Mouse (Mus musculus) limb, embryonic 14.5 days (tissue): ENCODE measurements around the gene Sde2. TPM values are rescaled to one million over a fixed set of nuclear protein-coding genes. Genes with fewer than 3 reads are reported as not detected.

Source experiments
- ATAC-seq: fragments of 200-750 bp; cut with Nextera tagmentation; 2 replicates; pipeline ENCODE4 v1.8.0; 2017; ENCODE audit warnings: low read depth, moderate number of reproducible peaks, moderate TSS enrichment; ENCODE audit not compliant: low FRiP score
- DNase-seq: peaks from one replicate; pipeline ENCODE4 v3.0.0-alpha.2; 2015; ENCODE audit warnings: low spot score
- H3K27ac ChIP-seq: fragments of 300-500 bp; sonication (generic); replicated peaks from 2 replicates; pipeline ENCODE4 v1.5.1; 2014; ENCODE audit warnings: low read depth, mild to moderate bottlenecking, low read length, moderate library complexity, mixed read lengths
- H3K27me3 ChIP-seq: fragments of 300-500 bp; sonication (generic); 2 replicates; pipeline ENCODE4 v1.6.1; 2014; ENCODE audit warnings: low read length, mixed read lengths; ENCODE audit not compliant: control insufficient read depth, insufficient read depth
- H3K36me3 ChIP-seq: fragments of 300-500 bp; sonication (generic); 2 replicates; pipeline ENCODE4 v1.6.1; 2014; ENCODE audit warnings: mild to moderate bottlenecking, low read length, moderate library complexity, mixed read lengths; ENCODE audit not compliant: control insufficient read depth, insufficient read depth
- H3K4me1 ChIP-seq: fragments of 300-500 bp; sonication (generic); 2 replicates; pipeline ENCODE4 v1.6.1; 2014; ENCODE audit warnings: antibody characterized with exemption, low read length, mixed read lengths; ENCODE audit not compliant: control insufficient read depth, insufficient read depth
- H3K4me2 ChIP-seq: fragments of 300-500 bp; sonication (generic); replicated peaks from 2 replicates; pipeline ENCODE4 v1.6.1; 2014; ENCODE audit warnings: low read depth, mild to moderate bottlenecking, low read length, moderate library complexity; ENCODE audit not compliant: severe bottlenecking
- H3K4me3 ChIP-seq: fragments of 300-500 bp; sonication (generic); replicated peaks from 2 replicates; pipeline ENCODE4 v1.5.1; 2014; ENCODE audit warnings: low read length
- H3K9ac ChIP-seq: fragments of 300-500 bp; sonication (generic); 2 replicates; pipeline ENCODE4 v1.6.1; 2014; ENCODE audit warnings: mild to moderate bottlenecking, low read depth, low read length, moderate library complexity; ENCODE audit not compliant: severe bottlenecking
- H3K9me3 ChIP-seq: fragments of 300-500 bp; sonication (generic); 2 replicates; pipeline ENCODE4 v1.6.1; 2016; ENCODE audit warnings: low read length; ENCODE audit not compliant: control insufficient read depth
- POLR2A ChIP-seq: fragments of 200-500 bp; IDR thresholded peaks from 2 replicates; pipeline ENCODE4 v1.8.0; 2012; ENCODE audit warnings: inconsistent platforms, mild to moderate bottlenecking, moderate library complexity, borderline replicate concordance; ENCODE audit not compliant: insufficient read depth, insufficient read length; ENCODE audit errors: extremely low read depth
- WGBS: fragments of 180-500 bp; shearing (Covaris S2); extraction: QIAGEN DNeasy Blood & Tissue Kit; methylation state at CpG from one replicate; pipeline ENCODE4 v1.1.7; 2014; 5-methylcytosine and 5-hydroxymethylcytosine counted together
- polyA plus RNA-seq, 2 experiments: library from polyadenylated mRNA; depleted of rRNA in 1 of 2; stranded (reverse) in 1 of 2; unstranded in 1 of 2; fragments of >200 nt; fragmentation: Nextera tagmentation in 1 of 2; extraction: Ambion mirVana in 1 of 2; gene quantifications; 2 replicates each; pipeline versions ENCODE4 v1.2.1 to v1.2.3; 2012 to 2014

Gene Sde2
- polyA plus RNA-seq, 2 experiments: 24.6 to 30.9 TPM

DNA sequence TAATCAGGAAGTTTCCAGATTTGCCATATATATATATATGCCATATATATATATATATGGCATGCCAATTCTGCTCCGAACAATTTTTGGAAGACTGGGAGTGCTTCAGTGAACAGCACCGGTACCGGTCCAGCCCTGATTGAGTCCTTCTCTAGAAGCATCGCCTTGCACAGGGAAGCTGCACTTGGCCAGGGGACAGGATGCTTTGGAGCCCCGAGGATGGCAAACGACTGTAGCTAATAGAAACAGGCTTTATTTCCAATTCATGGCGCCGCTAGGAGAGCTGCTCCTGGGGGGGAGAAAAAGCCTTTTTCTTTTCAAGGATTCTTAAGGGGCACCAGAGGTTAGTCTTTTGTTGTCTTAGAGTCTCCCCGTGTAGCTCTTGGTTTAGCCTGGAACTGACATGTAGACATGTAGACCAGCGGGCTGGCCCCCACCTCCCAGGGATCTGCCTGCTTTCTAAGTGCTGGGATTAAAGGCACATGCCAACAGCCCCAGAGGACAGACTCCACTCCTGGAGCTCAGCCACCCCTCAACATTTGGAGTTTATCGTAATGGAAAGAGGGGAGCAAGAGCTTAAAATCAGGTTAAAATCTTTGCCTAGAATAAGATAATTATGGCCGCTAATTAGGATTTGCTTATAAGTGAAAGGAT is 35.4 kb upstream of the Sde2 start:
- no peak for TF ChIP-seq POLR2A
- Histone ChIP-seq H3K9me3 (no peaks in the 10 kb centered on the region), H3K4me1 (peaks cover 18% of the 10 kb centered on the region), H3K9ac (no peak overlapping the region), H3K27ac (no peak overlapping the region), H3K36me3 (peaks cover 4% of the 10 kb centered on the region), H3K4me3 (no peak overlapping the region), H3K4me2 (no peak overlapping the region), H3K27me3 (no peaks in the 10 kb centered on the region)
- DNase-seq (no peak), ATAC-seq (no peak)
- WGBS: 57% methylated on average over 12 of the region's 12 CpGs

DNA sequence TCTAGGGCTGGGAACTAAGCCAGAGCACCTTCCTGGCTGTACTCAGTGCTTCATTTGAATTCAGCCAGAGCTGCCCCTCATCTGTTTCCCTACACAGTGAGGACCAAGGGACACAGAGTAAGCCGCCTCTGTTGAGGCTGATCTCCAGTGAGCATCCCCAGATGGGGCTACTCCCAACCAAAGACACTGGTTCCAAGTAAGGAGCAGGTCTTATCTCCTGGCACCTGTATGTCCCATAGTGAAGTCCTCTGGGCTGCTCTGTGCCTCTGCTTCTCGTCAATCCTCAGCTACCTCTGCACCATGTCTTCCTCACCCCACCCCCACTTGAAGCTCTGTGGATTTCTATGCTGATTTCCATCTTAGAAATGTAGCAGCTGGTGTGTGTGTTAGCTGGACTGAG is 32.9 kb upstream of the Sde2 start:
- WGBS: 77% methylated on average over 2 of the region's 2 CpGs
- no peak overlapping the region for H3K4me3 ChIP-seq
- H3K9me3 ChIP-seq: no peaks in the 10 kb centered on the region
- H3K4me1 ChIP-seq: peaks cover 14% of the 10 kb centered on the region
- no peaks in the 10 kb centered on the region for H3K36me3 ChIP-seq
- no peak overlapping the region for H3K9ac ChIP-seq
- DNase-seq (no peak), ATAC-seq (no peak)
- H3K27me3 ChIP-seq: no peaks in the 10 kb centered on the region
- H3K27ac ChIP-seq: no peak overlapping the region
- no peak for TF ChIP-seq POLR2A
- H3K4me2 ChIP-seq: no peak overlapping the region

DNA sequence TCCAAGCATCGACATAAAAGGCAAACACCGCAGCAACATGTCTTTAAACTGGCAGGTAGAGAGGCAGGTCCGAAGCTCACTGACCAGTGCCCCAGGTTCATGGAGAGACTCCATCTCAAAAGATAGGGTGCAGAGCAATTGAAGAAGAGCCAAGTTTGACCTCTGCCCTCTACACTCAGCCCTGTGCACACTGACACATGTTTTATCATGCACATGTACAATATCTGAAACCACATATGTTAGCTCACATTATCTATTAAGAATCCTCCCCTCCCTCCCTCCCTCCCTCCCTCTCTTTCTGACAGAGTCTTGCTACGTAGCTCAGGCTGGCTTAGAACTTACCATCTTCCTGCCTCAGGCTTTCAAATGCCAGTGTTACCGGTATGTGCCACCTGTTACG is 29.8 kb upstream of the Sde2 start:
- H3K36me3 ChIP-seq: no peaks in the 10 kb centered on the region
- H3K9me3 ChIP-seq: no peaks in the 10 kb centered on the region
- H3K27ac ChIP-seq: no peak overlapping the region
- ATAC-seq (no peak), DNase-seq (no peak)
- no peak overlapping the region for H3K4me3 ChIP-seq
- H3K4me2 ChIP-seq: no peak overlapping the region
- H3K27me3 ChIP-seq: no peaks in the 10 kb centered on the region
- H3K9ac ChIP-seq: no peak overlapping the region
- H3K4me1 ChIP-seq: no peaks in the 10 kb centered on the region
- 82% methylated on average over 6 of the region's 6 CpGs for WGBS
- no peak for TF ChIP-seq POLR2A

DNA sequence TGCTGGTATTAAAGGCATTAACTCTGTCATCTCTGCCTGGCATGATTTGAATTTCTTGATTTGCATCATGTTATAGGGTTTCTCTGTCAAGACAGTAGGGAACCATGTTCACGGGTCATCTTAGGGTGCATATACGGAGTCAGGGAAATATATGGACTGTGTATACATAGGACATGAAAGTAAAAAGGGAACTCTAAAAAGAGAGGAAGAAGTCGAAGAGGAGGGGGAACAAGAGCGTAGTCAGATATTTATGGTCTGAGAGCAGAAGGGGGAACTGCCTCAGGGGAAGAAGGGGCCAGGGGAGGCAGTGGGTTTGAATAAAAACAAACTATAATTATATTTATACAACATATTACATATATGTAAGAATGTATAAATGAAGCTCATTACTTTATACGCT is 28.7 kb upstream of the Sde2 start:
- DNase-seq: no peak
- ATAC-seq: no peak
- Histone ChIP-seq H3K27me3 (no peaks in the 10 kb centered on the region), H3K9me3 (no peaks in the 10 kb centered on the region), H3K4me3 (no peak overlapping the region), H3K4me1 (no peaks in the 10 kb centered on the region), H3K27ac (no peak overlapping the region), H3K36me3 (no peaks in the 10 kb centered on the region), H3K4me2 (no peak overlapping the region), H3K9ac (no peak overlapping the region)
- 76% methylated on average over 5 of the region's 5 CpGs for WGBS
- no peak for TF ChIP-seq POLR2A

DNA sequence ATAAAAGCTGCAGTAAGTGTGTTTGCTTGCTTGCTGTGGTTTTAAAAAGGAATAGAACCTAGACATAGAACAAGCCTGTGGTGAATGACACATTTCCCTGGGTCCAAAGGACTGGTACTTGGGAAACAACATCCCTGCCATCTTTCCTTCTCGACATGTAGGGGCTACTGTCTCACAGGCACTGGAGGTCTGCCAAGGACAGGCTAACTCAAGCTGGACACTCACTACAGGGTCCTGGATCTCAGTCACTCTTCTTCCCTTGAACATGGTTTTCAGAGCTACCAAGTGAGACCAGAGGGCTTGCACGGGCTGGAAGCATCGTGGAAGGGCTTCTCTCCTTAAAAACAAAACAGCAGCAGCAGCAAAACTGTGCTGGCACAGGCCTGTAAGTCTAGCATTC is 27.2 kb upstream of the Sde2 start:
- no peaks in the 10 kb centered on the region for H3K9me3 ChIP-seq
- no peak overlapping the region for H3K4me2 ChIP-seq
- ATAC-seq (no peak), DNase-seq (no peak)
- no peak for TF ChIP-seq POLR2A
- no peak overlapping the region for H3K4me3 ChIP-seq
- H3K4me1 ChIP-seq: no peaks in the 10 kb centered on the region
- WGBS: 82% methylated on average over 3 of the region's 3 CpGs
- H3K9ac ChIP-seq: no peak overlapping the region
- H3K36me3 ChIP-seq: no peaks in the 10 kb centered on the region
- no peak overlapping the region for H3K27ac ChIP-seq
- no peaks in the 10 kb centered on the region for H3K27me3 ChIP-seq

DNA sequence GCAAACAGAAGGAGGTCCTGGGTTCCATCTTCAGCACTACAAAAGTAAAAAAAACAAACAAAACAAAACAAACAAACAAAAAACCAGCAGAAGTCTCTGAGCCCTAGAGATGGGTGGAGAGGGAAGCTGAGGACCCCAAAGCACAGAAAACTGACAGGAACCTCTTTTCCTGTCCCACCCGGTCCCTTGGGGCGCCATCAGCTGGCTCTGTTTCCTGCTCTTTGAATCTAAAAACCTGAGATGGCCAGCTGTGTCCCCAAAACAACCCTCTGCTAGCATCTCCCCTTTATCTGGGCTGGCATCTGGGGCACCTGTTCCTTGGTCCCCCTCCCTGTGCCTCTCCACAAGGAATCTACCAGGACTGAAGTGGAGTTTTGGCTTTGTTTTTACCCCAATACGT is 26.2 kb upstream of the Sde2 start:
- H3K4me3 ChIP-seq: no peak overlapping the region
- no peak overlapping the region for H3K4me2 ChIP-seq
- ATAC-seq (no peak), DNase-seq (no peak)
- no peaks in the 10 kb centered on the region for H3K27me3 ChIP-seq
- H3K36me3 ChIP-seq: no peaks in the 10 kb centered on the region
- no peak for TF ChIP-seq POLR2A
- no peaks in the 10 kb centered on the region for H3K4me1 ChIP-seq
- no peak overlapping the region for H3K27ac ChIP-seq
- 80% methylated on average over 3 of the region's 3 CpGs for WGBS
- no peak overlapping the region for H3K9ac ChIP-seq
- H3K9me3 ChIP-seq: no peaks in the 10 kb centered on the region
